Mouse (Mus musculus) inflammation-experienced regulatory T-cells, adult 6 months (primary cell): ENCODE results near the gene Kat2b. TPM values are rescaled to one million over a fixed set of nuclear protein-coding genes. Genes with fewer than 3 reads are reported as not detected.
A peak's percentile ranks its signal among the peaks of the same experiment; 100 is the strongest.
"Not testable (repeated sequence)": the region's sequence is repeated elsewhere in the genome, so short reads cannot be mapped to it uniquely, and the experiment has no call there.

Experiments used
- ATAC-seq: one replicate; pipeline ENCODE4 v1.8.0; 2017
- polyA plus RNA-seq, 3 experiments: library from polyadenylated mRNA; unstranded; fragments of 100-300 nt; shearing (Covaris generic); gene quantifications; one replicate each; pipeline ENCODE4 v1.2.1; 2017

The Kat2b gene
- polyA plus RNA-seq, 3 experiments from 2014 or later = 11.4 to 28.7 (median 18.1) TPM

- not testable (repeated sequence) for ATAC-seq
These were observed 36.6 kb downstream of the Kat2b start for GRCm38 (mm10) chr17:53603236-53603635.

GRCm38 (mm10) chr17:53606082-53606481 lies 39.4 kb downstream of the Kat2b start:
- ATAC-seq = not testable (repeated sequence)

DNA sequence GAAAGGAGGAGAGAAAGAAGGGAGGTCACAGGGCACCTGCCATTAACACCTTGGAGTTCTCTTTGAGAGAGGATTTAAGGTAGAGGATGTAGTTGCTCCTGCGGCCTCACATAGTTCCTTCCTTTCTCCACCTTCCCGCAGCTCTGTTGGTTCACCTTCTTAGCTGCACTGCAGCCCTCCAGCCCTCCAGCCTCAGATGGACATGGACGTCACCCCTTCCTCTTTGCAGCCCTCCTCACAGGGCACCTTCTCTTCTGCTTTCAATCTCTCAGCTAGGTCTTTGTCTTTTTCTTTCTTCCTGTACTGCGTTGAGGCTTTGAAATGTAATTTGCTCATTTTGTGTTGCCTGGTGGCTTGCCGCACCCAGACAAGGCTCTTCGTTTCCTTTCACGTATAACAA lies 42.3 kb downstream of the Kat2b start:
- ATAC-seq = peak; percentile 19

- no peak for ATAC-seq
These were observed 50.8 kb downstream of the Kat2b start for GRCm38 (mm10) chr17:53617295-53617957.

GRCm38 (mm10) chr17:53618369-53618768 lies 51.7 kb downstream of the Kat2b start:
- no peak for ATAC-seq

DNA sequence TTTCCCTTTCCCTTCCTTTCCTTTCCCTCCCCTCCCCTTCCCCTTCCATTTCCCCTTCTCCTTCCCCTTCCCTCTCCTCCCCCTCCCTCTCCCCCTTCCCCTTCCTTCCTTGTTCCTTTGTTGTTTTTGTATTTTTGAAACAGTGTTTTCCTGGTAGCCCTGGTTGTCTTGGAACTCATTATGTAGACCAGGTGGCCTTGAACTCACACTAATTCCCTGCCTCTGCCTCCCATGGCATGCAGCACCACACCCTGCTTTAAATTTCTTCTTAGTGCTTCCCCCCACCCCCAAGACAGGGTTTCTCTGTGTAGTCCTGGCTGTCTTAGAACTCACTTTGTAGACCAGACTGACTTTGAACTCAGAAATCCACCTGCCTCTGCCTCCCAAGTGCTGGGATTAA lies 52.7 kb downstream of the Kat2b start:
- ATAC-seq = no peak

DNA sequence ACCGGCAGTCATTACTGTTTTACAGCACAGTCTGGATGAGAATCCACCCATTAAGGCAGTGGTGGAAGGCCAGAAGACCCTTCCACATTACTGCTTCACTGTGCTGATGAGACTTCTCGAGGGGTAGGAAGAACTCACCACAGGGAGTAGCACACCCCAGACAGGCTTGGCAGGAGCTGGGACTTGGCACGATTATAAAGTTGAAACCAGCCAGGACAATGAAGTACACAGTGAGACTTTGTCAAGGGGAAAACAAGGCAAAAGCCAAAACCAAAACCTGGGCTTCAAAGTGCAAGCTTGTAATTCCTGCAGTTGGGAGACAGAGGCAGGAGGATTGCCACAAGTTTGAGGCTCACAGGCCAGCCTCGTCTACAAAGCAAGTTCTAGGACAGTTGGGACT lies 54.0 kb downstream of the Kat2b start:
- no peak for ATAC-seq

DNA sequence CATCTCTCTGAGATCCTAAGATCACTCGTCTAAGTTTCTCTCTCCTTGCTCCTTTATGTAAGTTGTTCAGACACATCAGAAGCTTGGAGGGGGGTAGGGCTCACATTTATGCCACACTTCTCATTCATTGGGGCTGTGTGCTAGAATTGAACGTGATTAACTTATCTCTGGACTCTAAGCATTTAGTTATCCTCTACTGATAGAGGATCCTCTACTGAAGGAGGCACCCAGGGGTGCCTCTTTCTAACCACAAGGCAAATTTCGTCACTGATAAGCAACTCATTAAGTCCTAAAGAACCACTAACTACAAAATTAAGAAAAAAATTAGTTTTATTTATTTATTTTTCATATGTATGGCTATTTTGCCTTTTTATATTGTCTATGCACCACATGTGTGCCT lies 55.5 kb downstream of the Kat2b start:
- no peak for ATAC-seq

- no peak for ATAC-seq
These were observed 57.1 kb downstream of the Kat2b start for GRCm38 (mm10) chr17:53623762-53624161.

- no peak for ATAC-seq
These were observed 59.5 kb downstream of the Kat2b start for GRCm38 (mm10) chr17:53626160-53626559.

- no peak for ATAC-seq
These were observed 60.8 kb downstream of the Kat2b start for GRCm38 (mm10) chr17:53627497-53627896.

GRCm38 (mm10) chr17:53628131-53628530 lies 61.5 kb downstream of the Kat2b start:
- no peak for ATAC-seq

- ATAC-seq = peak; percentile 82
These were observed 64.7 kb downstream of the Kat2b start for GRCm38 (mm10) chr17:53631344-53631743.

GRCm38 (mm10) chr17:53643360-53643759 lies 76.7 kb downstream of the Kat2b start:
- ATAC-seq = no peak

- ATAC-seq = peak; percentile 92
These were observed 83.6 kb downstream of the Kat2b start for GRCm38 (mm10) chr17:53650251-53650661.

DNA sequence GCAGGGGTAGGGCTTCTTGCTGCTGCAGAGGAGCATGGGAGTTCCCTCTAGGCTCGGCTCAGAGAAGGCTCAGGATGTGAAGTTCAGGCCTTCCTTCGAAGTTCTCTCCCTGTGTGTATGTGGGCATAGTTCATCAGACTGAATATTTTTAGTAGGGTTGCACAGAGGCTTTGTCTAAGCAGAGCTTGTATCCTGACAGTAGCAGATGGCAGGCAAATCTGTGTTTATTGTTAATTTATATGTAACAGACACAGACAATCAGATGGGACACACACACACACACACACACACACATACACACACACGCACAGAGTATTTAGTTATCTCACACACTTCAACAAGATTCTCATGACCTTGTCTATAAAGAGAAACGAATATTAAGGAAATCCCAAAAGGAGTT lies 87.9 kb downstream of the Kat2b start:
- no peak for ATAC-seq

- no peak for ATAC-seq
These were observed 88.4 kb downstream of the Kat2b start for GRCm38 (mm10) chr17:53655081-53655480.

- ATAC-seq = no peak
These were observed 89.3 kb downstream of the Kat2b start for GRCm38 (mm10) chr17:53655959-53656358.

DNA sequence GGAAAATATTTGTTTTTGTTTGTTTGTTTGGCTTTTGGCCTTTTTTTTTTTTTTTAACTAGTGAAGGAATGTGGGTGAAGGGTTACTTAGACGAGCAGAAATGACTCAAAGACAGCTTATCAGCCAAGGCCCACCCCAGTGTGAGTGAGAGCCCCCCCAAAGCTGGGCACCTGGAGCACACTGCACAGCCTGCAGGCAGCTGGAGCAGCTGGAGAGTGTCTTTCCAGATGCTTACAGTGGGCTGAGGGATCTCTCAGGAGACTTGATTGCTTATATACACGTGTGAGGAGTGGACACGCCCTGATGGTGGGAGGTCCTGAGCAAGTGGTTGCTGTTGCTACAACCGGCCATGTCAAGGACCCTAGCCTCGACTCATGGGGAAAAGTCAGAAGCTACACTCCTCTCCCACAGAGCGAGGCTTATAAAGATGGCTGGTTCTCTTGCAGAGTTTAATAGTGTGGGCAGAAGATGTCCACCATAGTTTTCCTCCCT lies 89.8 kb downstream of the Kat2b start:
- ATAC-seq = no peak

DNA sequence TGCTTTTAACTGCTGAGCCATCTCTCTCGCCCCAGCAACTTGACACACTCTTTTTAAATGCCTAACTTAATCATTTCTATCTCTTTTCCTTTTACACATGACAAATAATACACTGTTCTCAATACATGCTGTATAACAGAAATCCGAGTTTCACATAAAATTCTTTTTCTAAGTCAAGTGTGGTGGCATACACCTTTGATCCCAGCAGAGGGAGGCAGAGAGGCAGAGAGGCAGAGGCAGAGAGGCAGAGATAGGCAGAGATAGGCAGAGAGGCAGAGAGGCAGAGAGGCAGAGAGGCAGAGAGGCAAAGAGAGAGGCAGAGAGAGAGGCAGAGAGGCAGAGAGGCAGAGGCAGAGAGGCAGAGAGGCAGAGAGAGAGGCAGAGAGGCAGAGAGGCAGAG lies 90.7 kb downstream of the Kat2b start:
- peak; percentile 67 for ATAC-seq

DNA sequence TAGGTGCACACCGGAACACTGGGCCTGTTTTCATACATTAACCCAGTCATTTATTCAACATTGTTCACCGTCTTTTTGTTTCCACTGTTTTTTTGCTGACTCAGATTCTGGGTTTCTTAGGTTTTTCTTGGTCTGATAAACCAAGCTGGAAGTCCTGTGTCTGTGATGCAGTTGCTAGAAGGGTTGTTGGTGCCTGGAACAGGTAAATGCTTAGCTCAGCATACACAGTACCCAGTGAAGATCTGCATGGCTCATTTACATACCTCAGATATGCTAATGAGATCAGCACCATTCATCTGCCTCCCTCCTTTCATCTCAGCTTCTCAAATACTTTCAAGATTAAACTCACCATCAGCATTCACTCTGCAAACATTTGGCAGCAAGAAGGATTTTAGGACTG lies 92.0 kb downstream of the Kat2b start:
- ATAC-seq = peak; percentile 68

- no peak for ATAC-seq
These were observed 92.6 kb downstream of the Kat2b start for GRCm38 (mm10) chr17:53659230-53659629.

DNA sequence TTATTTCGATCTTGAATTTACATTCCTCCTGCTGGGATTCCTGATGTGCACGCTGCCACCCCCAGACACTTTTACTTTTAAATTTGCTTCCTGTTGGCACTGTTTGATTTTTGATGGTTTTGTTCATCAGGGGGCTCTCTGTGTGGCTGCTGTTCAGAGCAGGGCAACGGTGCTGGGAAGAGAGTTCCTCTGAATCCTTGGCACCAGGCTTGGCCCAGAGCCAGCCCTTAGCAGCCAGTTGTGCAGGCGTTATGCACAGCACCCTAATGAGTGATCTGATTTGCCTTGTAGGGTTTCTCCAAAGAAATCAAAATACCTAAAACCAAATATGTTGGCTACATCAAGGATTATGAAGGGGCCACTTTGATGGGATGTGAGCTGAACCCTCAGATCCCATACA lies 93.1 kb downstream of the Kat2b start:
- ATAC-seq = no peak

- ATAC-seq = no peak
These were observed 94.6 kb downstream of the Kat2b start for GRCm38 (mm10) chr17:53661056-53661840.
